In the genomic region with DNA sequence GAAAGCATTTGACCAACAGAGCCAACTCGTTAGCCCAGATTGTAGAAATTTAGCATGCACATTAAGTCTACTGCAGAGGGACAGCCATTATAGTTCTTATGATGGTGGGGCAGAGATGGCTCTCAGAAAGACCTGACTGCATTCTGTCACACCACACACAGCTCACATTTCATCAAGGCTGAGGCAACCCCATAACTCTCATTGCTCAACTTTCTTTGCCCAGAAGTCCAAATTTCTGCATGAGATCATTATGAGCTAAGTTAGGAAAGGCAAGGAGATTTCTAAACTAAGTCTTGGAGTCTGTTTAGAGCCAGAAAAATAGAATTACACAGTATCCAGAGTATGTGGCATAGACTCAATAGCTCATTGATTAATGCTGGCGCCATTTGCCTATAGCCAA, we compare ENCODE assay signal across 22 mouse cellular contexts. TPM values are rescaled to one million over a fixed set of nuclear protein-coding genes. Genes with fewer than 3 reads are reported as not detected.
DNase-seq lines count a peak whose midpoint lies in the region; ATAC-seq and TF ChIP-seq lines count a peak whose summit lies in the region.
"Had no signal": no experiment of that assay in that cellular context is flagged by ENCODE, and none has a peak within 500 bp of the region (broad histone marks: within the 10 kb centered on the region; RNA-seq: fewer than 3 reads in every experiment).

No protein-coding gene starts in this region.

- no peak for ATAC-seq in liver, embryonic 12.5 days
- ATAC-seq in activated CD4-positive, CD25-positive, alpha-beta regulatory T cell, adult 4 months: no peak
- ATAC-seq: forebrain, embryonic 13.5 days; hindbrain, postnatal 0 days; intestine, embryonic 16.5 days; liver, postnatal 0 days; Patski had no signal

- H3K27me3 ChIP-seq in liver, adult 2 months (ENCODE audit: control insufficient read depth, insufficient read depth, low read length): no peaks in the 10 kb centered on the region
- no peaks in the 10 kb centered on the region for H3K27me3 ChIP-seq in liver, embryonic 12.5 days (replicated peaks)
- H3K27me3 ChIP-seq: forebrain, embryonic 13.5 days; neural tube, embryonic 15.5 days; Patski had no signal

- H3K27ac ChIP-seq in liver, adult 2 months (replicated peaks; ENCODE audit: insufficient read depth, low read depth, low read length): no peak overlapping the region
- H3K27ac ChIP-seq in liver, embryonic 12.5 days: no peak overlapping the region
- H3K27ac ChIP-seq: forebrain, embryonic 13.5 days; hindbrain, postnatal 0 days; limb, embryonic 10.5 days; midbrain, embryonic 10.5 days; neural tube, embryonic 15.5 days had no signal

- 59% methylated on average over 2 of the region's 2 CpGs for WGBS in liver, adult 2 months
- WGBS in liver, embryonic 12.5 days (ENCODE audit: insufficient replicate concordance): 78% methylated on average over 2 of the region's 2 CpGs

- no peak overlapping the region for H3K4me3 ChIP-seq in liver, adult 2 months (ENCODE audit: insufficient read depth, low read depth, low read length)
- no peak overlapping the region for H3K4me3 ChIP-seq in liver, embryonic 12.5 days
- H3K4me3 ChIP-seq: forebrain, embryonic 13.5 days; limb, embryonic 10.5 days; midbrain, embryonic 10.5 days; neural tube, embryonic 15.5 days had no signal

- no peak overlapping the region for H3K9ac ChIP-seq in liver, adult 2 months (ENCODE audit: low read depth, low read length)
- no peak overlapping the region for H3K9ac ChIP-seq in liver, embryonic 12.5 days
- H3K9ac ChIP-seq: forebrain, embryonic 13.5 days; liver, postnatal 0 days; neural tube, embryonic 15.5 days had no signal

- H3K9me3 ChIP-seq in liver, embryonic 12.5 days (replicated peaks): no peaks in the 10 kb centered on the region
- H3K9me3 ChIP-seq: forebrain, embryonic 13.5 days; limb, embryonic 10.5 days; midbrain, embryonic 10.5 days; neural tube, embryonic 15.5 days had no signal

- no peaks in the 10 kb centered on the region for H3K79me2 ChIP-seq in liver, adult 2 months (ENCODE audit: control insufficient read depth, insufficient read depth, low read length)

- no peaks in the 10 kb centered on the region for H3K36me3 ChIP-seq in liver, adult 2 months (ENCODE audit: control insufficient read depth, insufficient read depth, low read length)
- H3K36me3 ChIP-seq in liver, embryonic 12.5 days: no peaks in the 10 kb centered on the region
- H3K36me3 ChIP-seq: limb, embryonic 10.5 days; midbrain, embryonic 10.5 days; neural tube, embryonic 15.5 days had no signal

- H3K4me2 ChIP-seq in liver, embryonic 12.5 days: no peak overlapping the region
- H3K4me2 ChIP-seq: forebrain, embryonic 13.5 days; neural tube, embryonic 15.5 days had no signal

- no peak for TF ChIP-seq CTCF in liver, adult 2 months (IDR thresholded peaks at IDR 0.05; ENCODE audit: low read depth, low read length)

- peaks cover 4% of the 10 kb centered on the region for H3K4me1 ChIP-seq in liver, adult 2 months (ENCODE audit: control insufficient read depth, insufficient read depth, low read length)
- no peaks in the 10 kb centered on the region for H3K4me1 ChIP-seq in liver, embryonic 12.5 days
- H3K4me1 ChIP-seq: forebrain, embryonic 13.5 days; midbrain, embryonic 10.5 days; neural tube, embryonic 15.5 days had no signal

- no peak for TF ChIP-seq POLR2A in liver, adult 2 months (IDR thresholded peaks at IDR 0.05; ENCODE audit: extremely low read depth, insufficient read depth, low read length)

- peak; percentile 26 for DNase-seq in gastrocnemius, adult 18-20 months (ENCODE audit: low spot score)
- DNase-seq in gastrocnemius, postnatal 10 days: no peak
- DNase-seq in liver, adult 2 months (ENCODE audit: extremely low read depth, low read depth, low spot score): peak; percentile 50
- DNase-seq in adrenal gland, postnatal 14 days: peak; percentile 12
- peak; percentile 52 for DNase-seq in skeletal muscle tissue, adult 2 months (ENCODE audit: low read depth, low spot score)
- DNase-seq: cerebellum, adult 8-10 months; cerebellum, postnatal 36 days; embryo, embryonic 11 days; kidney, adult 9 months; kidney, postnatal 14 days; liver; liver, postnatal 0 days; thymus, adult 18-20 months had no signal

RNA-seq across cellular contexts. Expression of a gene that starts 59.0 kb away (rescaled TPM):
- 10 to 100 TPM; 12.9 to 17.0 TPM for total RNA-seq in gastrocnemius, adult 18-20 months (2021)
- 10 to 100 TPM; 24.9 to 39.5 TPM for total RNA-seq in gastrocnemius, postnatal 10 days (2021)
- 2.1 and 3.0 TPM in 2 replicates for total RNA-seq in liver, adult 2 months (2014; rRNA removed)
- polyA plus RNA-seq in liver, adult 2 months (2012; rRNA removed): 4.5 and 6.5 TPM in 2 replicates
- 3.8 and 4.1 TPM in 2 replicates for polyA plus RNA-seq in liver, embryonic 12.5 days (2016; fragmentation: Nextera tagmentation; extraction: Ambion mirVana)
- total RNA-seq in adrenal gland, postnatal 14 days (2021): 19.0 and 19.6 TPM in 2 replicates
- polyA plus RNA-seq in activated CD4-positive, CD25-positive, alpha-beta regulatory T cell, adult 4 months (2017; shearing (Covaris generic)): 10 to 100 TPM; 17.2 to 18.2 TPM
